Mouse (Mus musculus): Measurements from ENCODE around the gene Slc22a23. TPM values are rescaled to one million over a fixed set of nuclear protein-coding genes. Genes with fewer than 3 reads are reported as not detected.

Slc22a23 gene
- total and polyA plus RNA-seq, 3 experiments: 0.47 to 1.3 (median 0.85) TPM

GRCm38 (mm10) chr13:34294212-34294611, 50.8 kb downstream of the Slc22a23 start:
- H3K4me1 ChIP-seq (ENCODE audit: control insufficient read depth in 1 of 2, insufficient read depth in 2 of 2): peaks cover 5 to 8% of the 10 kb centered on the region in 2 experiments
- no peaks in the 10 kb centered on the region for H3K36me3 ChIP-seq (replicated peaks in 1 of 2; ENCODE audit: control insufficient read depth in 1 of 2, insufficient read depth in 1 of 2, low read length in 1 of 2)
- H3K4me3 ChIP-seq (replicated peaks in 1 of 3; ENCODE audit: low read depth in 2 of 3, low read length in 2 of 3, poor library complexity in 1 of 3): no peak overlapping the region
- no peak overlapping the region for H3K4me2 ChIP-seq (ENCODE audit: insufficient read depth, low read depth, poor library complexity, severe bottlenecking)
- no peak overlapping the region for H3K27ac ChIP-seq (ENCODE audit: insufficient read depth, low read depth)
- no peak overlapping the region for H3K9ac ChIP-seq (ENCODE audit: insufficient read depth, low read depth)
- H3K79me2 ChIP-seq (replicated peaks; ENCODE audit: control insufficient read depth, extremely low read depth, insufficient read depth, poor library complexity, severe bottlenecking): no peaks in the 10 kb centered on the region
- in situ Hi-C loops (cut with MboI; ENCODE audit: low pct_ligation_motif_present, low pct_unique_long_range_greater_than_20kb, low sequenced_read_pairs) (no loop called here), dilution Hi-C loops (cut with MboI; ENCODE audit: extremely low pct_ligation_motif_present, extremely low pct_unique_long_range_greater_than_20kb, low sequenced_read_pairs) (no loop called here)
- H3K9me3 ChIP-seq (replicated peaks; ENCODE audit: low read length): no peaks in the 10 kb centered on the region
- no peaks in the 10 kb centered on the region for H3K27me3 ChIP-seq (replicated peaks)
- DNase-seq (ENCODE audit: extremely low read depth): no peak
- TF ChIP-seq EP300 (IDR thresholded peaks at IDR 0.05; ENCODE audit: low read length) (no peak), CTCF (conservative IDR thresholded peaks at IDR 0.05 in 1 of 2, IDR thresholded peaks at IDR 0.05 in 1 of 2; ENCODE audit: low read depth in 2 of 2, low read length in 2 of 2) (no peak), MAFK (IDR thresholded peaks at IDR 0.05; ENCODE audit: insufficient replicate concordance, low read length) (no peak), RCOR1 (conservative IDR thresholded peaks at IDR 0.05; ENCODE audit: low read depth, low read length) (no peak), ELF1 (IDR thresholded peaks at IDR 0.05; ENCODE audit: low read depth, low read length) (no peak), ZC3H11A (IDR thresholded peaks at IDR 0.05; ENCODE audit: low read depth, low read length) (no peak), NELFE (IDR thresholded peaks at IDR 0.05; ENCODE audit: low read depth, low read length) (no peak)

- Histone ChIP-seq H3K27ac (ENCODE audit: insufficient read depth, low read depth) (no peak overlapping the region), H3K9ac (ENCODE audit: insufficient read depth, low read depth) (no peak overlapping the region), H3K36me3 (replicated peaks in 1 of 2; ENCODE audit: control insufficient read depth in 1 of 2, insufficient read depth in 1 of 2, low read length in 1 of 2) (no peaks in the 10 kb centered on the region), H3K4me3 (replicated peaks in 1 of 3; ENCODE audit: low read depth in 2 of 3, low read length in 2 of 3, poor library complexity in 1 of 3) (no peak overlapping the region), H3K79me2 (replicated peaks; ENCODE audit: control insufficient read depth, extremely low read depth, insufficient read depth, poor library complexity, severe bottlenecking) (no peaks in the 10 kb centered on the region), H3K27me3 (replicated peaks) (no peaks in the 10 kb centered on the region), H3K4me2 (ENCODE audit: insufficient read depth, low read depth, poor library complexity, severe bottlenecking) (no peak overlapping the region), H3K9me3 (replicated peaks; ENCODE audit: low read length) (no peaks in the 10 kb centered on the region), H3K4me1 (ENCODE audit: control insufficient read depth in 1 of 2, insufficient read depth in 2 of 2) (peaks cover 6 to 27% of the 10 kb centered on the region in 2 experiments)
- in situ Hi-C loops (cut with MboI; ENCODE audit: low pct_ligation_motif_present, low pct_unique_long_range_greater_than_20kb, low sequenced_read_pairs): no loop called here
- DNase-seq (ENCODE audit: extremely low read depth): no peak
- no peak for TF ChIP-seq POLR2A (IDR thresholded peaks at IDR 0.05; ENCODE audit: low read depth, low read length)
- TF ChIP-seq HCFC1 (IDR thresholded peaks at IDR 0.05; ENCODE audit: low read depth, low read length): no peak
- no peak for TF ChIP-seq ETS1 (conservative IDR thresholded peaks at IDR 0.05; ENCODE audit: low read depth, low read length)
- no peak for TF ChIP-seq JUND (conservative IDR thresholded peaks at IDR 0.05; ENCODE audit: low read depth, low read length)
- TF ChIP-seq CTCF (conservative IDR thresholded peaks at IDR 0.05 in 1 of 2, IDR thresholded peaks at IDR 0.05 in 1 of 2; ENCODE audit: low read depth in 2 of 2, low read length in 2 of 2): no peak
- no peak for TF ChIP-seq TBP (conservative IDR thresholded peaks at IDR 0.05; ENCODE audit: low read depth, low read length)
- TF ChIP-seq CHD2 (IDR thresholded peaks at IDR 0.05; ENCODE audit: low read length): no peak
- TF ChIP-seq GABPA (IDR thresholded peaks at IDR 0.05; ENCODE audit: insufficient replicate concordance, low read depth, low read length): no peak
- no peak for TF ChIP-seq KAT2A (IDR thresholded peaks at IDR 0.05; ENCODE audit: insufficient replicate concordance, low read length)
- TF ChIP-seq SIN3A (IDR thresholded peaks at IDR 0.05; ENCODE audit: low read length): no peak
- dilution Hi-C loops (cut with MboI; ENCODE audit: extremely low pct_ligation_motif_present, extremely low pct_unique_long_range_greater_than_20kb, low sequenced_read_pairs): no loop called here
Observed at GRCm38 (mm10) chr13:34292042-34292441, 52.9 kb downstream of the Slc22a23 start.
